Mouse (Mus musculus) forelimb bud, embryonic 11.5 days (tissue): ENCODE data around the gene Fzd2.

Source experiments
- DNase-seq: peaks from one replicate; pipeline ENCODE4 v3.0.0-alpha.2; 2012; ENCODE audit warnings: low read depth, low spot score

Fzd2 gene

GRCm38 (mm10) chr11:102619449-102619848 lies 15.3 kb downstream of the Fzd2 start:
- DNase-seq: no peak

DNA sequence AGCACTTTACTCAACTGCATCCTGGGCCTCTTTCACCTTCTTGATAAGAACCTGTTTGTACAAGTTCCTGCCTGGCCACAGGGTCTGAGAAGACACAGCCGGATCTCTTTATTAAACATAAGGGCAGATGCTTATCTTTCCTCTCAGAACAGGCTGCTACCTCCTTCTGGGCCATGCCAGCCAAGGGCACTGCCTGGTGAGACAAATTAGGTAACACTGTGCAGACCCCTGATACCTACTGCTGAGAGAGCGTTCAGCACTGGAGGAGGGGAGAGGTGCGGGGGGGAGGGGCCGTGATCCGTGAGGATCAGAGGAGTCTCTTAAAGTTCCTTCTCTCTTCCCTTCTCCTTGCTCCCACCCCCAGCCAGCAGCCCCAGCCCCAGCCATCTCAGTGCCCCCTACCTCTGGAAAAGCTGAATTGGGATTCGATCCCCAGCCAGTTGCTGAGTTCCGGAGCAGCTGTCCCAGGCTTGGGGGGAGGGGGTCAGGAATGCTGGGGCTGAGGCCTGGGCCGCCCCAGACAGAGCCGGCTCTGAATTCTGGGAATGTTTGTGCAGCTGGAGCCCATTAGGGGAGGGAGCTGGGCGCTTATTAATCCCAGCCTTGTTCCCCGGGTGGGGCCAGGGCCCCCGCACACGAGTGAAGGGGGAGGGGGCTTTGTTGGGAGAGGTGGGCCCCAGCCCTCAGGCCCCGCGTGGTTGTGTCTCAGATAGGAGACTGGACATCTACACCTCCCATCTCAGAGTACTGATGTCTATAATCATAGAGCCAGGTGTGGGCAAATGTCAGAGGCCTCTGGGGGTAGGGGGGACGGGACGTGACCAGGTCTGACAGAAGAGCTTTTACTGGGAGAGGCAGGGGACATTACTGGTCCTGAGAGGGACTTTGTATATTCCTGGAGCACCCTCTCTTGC lies 19.9 kb downstream of the Fzd2 start:
- peak; percentile 93 for DNase-seq

DNA sequence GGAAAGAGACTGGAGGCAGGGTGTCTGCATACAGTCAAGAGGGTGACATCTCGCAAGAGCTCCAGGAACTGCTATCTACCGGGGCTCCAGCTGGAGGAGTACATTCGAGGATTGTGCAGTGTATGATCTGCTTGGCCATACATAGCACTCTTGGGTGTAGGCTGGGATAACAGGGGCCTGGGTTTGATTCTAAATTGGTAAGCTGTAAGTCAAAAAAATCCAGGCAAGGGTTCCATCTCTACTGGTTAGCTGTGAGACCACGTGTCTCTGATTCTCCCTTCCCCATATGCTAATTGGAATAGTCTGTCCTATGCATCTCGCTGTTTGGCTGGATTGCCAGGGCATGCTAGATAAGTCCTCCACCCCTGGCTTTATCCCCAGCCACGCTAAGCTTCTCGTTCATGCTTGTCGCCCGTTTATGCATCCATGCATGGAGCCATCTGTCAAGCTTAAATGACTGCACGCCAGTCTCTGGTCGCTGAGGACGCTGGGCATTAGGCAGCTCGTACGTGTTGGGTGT lies 20.8 kb downstream of the Fzd2 start:
- no peak for DNase-seq

GRCm38 (mm10) chr11:102627171-102627931 lies 23.2 kb downstream of the Fzd2 start:
- no peak for DNase-seq

- no peak for DNase-seq
Observed at GRCm38 (mm10) chr11:102628529-102628928, 24.3 kb downstream of the Fzd2 start.

DNA sequence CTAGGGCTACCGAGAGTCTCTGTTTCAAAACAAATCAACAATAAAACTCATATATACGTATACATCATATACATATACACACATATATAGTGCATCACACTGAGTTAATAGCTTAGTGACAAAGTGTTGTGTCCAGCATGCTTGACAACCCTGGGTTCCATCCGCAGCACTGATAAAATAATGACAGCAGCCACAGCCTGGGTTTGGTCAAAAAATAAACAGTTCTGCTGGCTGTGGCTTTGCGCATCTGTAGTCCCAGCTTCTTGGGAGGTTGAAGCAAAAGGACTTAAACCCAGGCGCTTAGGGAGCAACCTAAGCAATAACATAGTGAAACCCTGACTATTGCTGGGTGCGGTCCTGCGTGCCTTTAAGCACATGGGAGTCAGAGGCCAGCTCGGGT lies 25.2 kb downstream of the Fzd2 start:
- no peak for DNase-seq

- DNase-seq: no peak
Observed at GRCm38 (mm10) chr11:102630731-102631130, 26.5 kb downstream of the Fzd2 start.

DNA sequence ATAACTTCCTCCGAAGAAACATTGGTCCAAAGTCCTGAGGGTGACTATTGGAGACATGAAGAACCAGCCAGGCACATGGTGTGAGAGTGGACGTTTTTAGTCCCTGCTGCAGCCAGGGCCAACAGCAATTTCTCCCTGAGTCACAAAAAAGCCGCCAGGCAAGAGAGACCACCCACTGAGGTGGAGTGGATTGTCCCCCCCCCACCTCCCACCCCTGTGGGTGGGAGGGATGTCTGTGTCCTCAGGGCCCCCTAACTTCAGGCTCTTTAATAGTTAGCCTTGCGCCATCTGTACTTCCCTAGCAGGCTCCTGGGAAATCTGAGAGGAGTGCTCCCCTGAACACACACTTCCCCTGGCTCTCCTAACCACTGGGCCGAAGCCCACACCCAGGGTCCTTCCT lies 27.0 kb downstream of the Fzd2 start:
- DNase-seq: no peak

DNA sequence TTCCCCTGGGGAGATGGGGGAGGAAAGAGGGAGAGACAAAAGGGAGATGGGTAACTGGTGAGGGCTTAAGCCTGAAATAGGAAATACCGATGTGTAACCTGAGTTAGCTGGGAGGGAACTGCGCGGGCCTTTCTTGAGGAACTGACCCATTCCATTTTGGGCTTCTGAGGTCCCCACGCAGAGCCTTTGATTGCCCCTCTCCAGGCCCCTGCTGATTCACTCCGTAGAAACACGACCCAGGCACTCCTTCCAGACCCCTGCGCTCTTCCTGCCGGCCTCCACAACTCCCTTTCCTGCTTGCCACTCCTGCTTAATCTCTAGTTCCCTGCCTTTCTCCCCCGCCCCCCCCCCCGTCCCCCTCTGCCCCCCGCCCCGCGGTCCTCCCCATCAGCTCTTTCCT lies 28.5 kb downstream of the Fzd2 start:
- no peak for DNase-seq

DNA sequence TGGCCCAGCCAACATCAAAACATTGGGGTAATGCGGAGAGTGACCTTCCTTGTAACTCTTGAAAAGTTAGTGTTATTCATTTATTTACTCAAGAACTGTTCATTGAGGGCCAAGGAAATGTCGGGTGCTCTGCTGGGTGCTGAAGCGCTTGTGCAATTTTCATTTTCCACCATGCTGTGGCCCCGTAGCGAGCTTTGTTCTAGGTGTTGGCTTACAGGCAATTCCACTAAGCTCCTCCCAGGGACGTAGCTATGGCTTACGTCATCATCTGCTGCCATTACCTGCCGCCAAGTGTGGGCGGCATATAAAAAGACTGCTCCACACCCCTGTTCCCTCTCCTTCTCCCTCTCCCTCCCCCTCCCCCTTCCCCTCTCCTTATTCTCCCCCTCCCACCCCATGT lies 29.2 kb downstream of the Fzd2 start:
- no peak for DNase-seq

DNA sequence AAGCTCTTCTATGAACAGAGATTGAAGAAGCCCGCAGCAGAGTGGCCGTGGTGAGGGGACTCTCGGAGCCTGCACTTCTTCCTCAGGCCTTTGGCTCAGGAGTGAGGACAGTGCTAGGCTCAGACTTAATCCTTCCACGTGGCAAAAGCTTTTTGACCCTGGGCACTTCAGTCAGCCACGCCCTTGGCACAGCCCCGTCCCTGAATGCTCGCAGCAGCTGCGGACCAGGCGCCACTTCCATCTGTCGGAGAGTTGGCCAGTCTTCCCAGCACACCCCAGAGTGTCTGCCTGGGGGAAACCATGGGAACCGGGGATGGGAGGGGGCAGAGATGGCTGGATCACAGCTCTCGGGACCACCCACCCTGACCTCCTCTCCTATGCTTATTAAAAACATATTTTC lies 32.7 kb downstream of the Fzd2 start:
- DNase-seq: peak; percentile 55

DNA sequence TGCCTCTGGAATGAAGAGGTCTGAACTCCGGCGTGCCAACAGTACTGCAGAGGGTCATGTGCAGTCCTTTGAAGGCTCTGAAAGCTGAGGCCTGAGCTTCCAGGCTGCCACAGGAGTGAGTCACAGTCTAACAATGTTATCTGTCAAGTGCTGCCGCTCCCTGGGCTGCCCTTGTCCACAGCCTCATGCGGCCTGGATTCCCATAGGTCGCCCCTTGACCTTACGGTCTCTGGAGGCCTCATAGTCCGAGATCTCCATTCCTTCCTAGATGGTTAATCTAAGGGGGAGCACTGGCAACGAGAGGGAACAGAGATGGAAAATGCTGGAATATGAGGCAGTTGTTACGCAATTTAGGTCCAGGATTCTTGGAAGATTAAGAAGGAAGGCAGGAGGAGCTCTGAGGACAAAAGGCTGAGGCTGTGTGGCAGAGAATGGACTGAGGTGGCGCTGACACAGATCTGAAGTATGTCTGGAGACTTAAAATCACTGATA lies 39.7 kb downstream of the Fzd2 start:
- DNase-seq: no peak

GRCm38 (mm10) chr11:102646226-102646625 lies 42.0 kb downstream of the Fzd2 start:
- no peak for DNase-seq

DNA sequence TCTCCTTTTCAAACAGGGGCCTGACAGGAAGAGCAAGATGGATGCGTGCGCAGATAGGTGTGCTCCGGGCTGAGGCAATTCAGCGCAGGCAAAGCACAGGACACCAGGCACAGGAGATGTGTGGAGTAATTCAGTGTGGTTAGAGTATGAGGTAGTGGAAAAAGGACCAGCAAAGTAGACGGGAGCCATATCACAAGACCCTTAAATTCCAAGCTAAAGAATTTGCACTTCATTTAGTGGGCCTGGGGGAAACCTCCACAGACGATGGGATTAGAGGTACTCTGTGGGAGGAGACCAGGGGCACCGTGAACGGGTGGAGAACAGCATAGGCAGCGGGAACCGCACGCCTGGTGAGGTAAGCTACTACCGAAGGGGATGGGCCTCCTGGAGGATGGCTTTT lies 43.7 kb downstream of the Fzd2 start:
- DNase-seq: no peak

GRCm38 (mm10) chr11:102651381-102651780 lies 47.2 kb downstream of the Fzd2 start:
- DNase-seq: peak; percentile 80

DNA sequence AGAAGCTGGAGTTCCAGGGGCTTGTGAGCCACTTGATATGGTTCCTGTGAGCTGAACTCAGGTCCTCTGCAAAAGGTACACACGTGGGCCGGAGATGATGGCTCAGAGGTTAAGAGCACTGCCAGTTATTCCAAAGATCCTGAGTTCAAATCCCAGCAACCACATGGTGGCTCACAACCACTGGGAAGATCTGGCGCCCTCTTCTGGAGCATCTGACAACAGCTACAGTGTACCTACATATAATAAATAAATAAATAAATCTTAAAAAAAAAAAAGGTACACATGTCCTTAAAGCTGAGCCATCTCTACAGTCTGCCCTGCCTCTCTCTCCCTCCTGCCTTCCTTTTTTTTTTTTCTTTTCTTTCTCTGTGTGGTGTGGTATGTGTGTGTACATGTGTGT lies 48.6 kb downstream of the Fzd2 start:
- DNase-seq: no peak

- no peak for DNase-seq
Observed at GRCm38 (mm10) chr11:102655888-102656287, 51.7 kb downstream of the Fzd2 start.

- DNase-seq: no peak
Observed at GRCm38 (mm10) chr11:102656326-102656926, 52.2 kb downstream of the Fzd2 start.

- no peak for DNase-seq
Observed at GRCm38 (mm10) chr11:102656931-102657330, 52.7 kb downstream of the Fzd2 start.
